Mouse (Mus musculus) ovary, postnatal 36 days (tissue): ENCODE data around the gene 4931428F04Rik.
A peak's percentile ranks its signal among the peaks of the same experiment; 100 is the strongest.
"Not testable (repeated sequence)": the region's sequence is repeated elsewhere in the genome, so short reads cannot be mapped to it uniquely, and the experiment has no call there.

Experiments
- DNase-seq: peaks from one replicate; pipeline ENCODE4 v3.0.0; 2022; ENCODE audit warnings: low spot score, mixed read lengths

4931428F04Rik gene

DNA sequence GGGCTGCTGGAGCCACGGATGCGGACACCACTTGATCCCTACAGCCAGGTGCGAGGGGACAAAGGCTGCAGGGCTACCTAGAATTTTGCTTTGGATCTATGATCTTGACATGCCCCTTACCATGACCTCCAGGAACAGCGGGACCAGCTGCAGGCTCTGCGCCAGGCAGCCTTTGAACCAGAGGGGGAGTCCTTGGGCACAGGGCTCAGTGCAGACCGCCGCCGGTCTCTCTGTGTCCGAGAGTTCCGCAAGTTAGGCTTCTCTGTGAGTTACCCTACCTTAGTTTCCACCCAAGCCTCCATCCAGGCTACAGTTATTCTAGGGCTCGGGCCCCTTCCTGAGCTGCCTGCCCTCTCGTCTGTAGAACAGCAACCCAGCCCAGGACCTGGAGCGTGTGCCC lies 18.0 kb upstream of the 4931428F04Rik start:
- peak; percentile 7 for DNase-seq

DNA sequence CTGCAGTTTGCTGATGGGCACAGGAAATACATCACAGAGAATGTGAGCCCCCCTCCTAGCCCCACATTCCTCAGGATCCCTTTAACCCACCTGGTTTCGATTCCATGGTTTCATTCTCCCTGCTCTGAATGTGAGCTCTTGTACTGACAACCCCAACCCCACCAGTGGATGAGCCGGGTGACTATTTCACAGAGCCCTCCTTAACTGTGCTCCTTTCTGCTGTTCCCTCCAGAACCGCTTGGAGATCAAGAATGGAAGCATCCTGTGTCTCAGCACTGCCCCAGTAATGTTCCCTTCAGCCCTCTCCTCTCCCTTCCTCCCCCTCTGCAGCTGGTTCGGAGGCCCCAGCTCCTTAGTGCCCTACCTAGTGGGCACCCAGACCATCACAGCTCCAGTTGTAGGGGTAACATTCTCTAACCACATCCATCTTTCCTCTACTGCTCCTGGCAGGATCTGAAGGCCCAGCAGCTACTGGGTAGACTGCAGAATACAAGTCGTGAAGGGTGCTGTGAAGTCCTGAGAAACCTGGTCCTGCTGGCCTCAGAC lies 16.6 kb upstream of the 4931428F04Rik start:
- DNase-seq = no peak

DNA sequence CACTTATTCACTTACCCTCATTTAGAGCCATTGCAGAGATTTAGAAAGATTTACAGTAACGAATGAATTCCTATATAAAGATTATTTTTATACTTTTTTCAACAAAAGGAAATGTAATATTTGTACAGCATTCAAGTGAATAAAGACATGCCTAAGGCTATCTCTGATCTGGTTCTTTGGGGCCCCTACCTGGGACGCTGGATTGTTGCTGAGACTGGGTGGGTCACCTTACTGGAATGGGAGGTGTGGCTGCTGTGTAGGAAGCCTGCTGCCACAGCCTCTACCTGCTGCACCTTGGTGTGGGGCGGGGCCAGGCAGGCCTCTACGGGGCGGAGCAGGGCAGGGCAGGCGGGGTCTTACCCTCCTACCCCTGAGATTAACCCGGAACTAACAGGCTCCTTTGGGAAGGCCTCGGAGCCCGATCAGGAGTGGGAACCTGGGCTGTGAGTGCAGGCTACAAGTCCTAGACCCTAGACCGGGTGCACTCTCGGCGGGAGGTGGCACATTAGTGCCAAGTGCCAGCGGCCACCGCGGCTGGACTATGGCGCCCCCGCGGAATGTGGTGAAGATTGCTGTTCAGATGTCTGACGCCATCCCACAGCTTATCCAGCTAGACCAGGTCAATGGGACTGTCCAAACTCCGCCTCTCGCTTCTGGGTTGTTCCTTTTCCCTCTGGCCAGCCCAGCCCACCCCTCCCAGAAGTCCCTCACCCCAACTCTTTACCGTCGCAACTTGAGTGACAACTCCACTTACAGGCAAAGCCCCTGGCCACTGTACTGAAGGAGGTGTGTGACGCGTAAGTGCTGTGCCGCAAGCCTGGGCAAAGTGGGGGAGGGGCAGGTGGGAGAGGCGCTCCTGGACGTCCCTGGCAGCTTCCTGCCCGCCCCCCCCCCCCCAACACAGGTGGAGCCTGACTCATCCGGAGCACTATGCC lies 15.8 kb upstream of the 4931428F04Rik start, which contains the start of gene Elmo3:
Gene Elmo3, plus strand, starts transcription at position 391 of the 935 bp plus-strand sequence.
- peak; percentile 68 for DNase-seq

DNA sequence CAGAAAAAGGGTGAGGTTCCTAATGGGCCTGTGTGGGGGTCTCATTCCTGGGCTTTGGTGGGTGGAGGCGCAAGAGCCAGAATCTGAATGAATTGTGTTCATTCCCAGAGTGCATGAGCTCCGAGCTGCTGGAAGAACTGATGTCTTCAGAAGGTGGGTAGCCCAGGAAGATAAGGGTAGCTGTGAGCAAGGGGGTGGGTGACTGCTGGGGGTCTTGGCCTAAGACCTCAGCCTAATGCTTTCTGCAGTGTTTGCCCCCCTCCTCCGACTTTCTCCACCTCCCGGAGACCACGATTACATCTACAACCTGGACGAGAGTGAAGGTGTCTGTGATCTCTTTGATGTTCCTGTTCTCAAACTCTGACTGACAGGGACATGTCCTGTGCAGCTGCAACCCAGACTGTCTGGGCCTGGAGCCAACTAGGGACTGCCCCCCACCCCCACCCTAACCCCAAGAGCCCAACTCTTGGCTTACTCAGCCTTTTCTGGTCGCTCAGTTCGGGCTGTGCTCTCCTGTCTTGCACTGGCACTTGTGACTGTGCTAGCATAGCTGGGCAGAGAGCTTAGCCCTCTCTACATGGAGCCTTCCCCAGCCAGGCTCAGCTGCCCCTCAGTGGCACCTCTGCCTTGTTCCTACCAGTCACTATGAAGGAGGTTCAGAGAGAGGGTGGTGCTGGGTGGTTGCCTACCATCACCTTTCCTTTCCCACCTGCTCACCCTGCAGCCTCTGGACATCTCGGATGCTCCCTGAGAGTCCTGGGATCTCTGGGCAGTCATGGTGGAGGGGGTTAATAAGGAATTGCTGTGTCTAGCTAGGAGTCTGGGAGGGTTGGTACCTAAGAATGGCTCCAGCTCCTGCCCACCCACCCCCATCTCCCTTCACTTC lies 14.9 kb upstream of the 4931428F04Rik start:
- no peak for DNase-seq

DNA sequence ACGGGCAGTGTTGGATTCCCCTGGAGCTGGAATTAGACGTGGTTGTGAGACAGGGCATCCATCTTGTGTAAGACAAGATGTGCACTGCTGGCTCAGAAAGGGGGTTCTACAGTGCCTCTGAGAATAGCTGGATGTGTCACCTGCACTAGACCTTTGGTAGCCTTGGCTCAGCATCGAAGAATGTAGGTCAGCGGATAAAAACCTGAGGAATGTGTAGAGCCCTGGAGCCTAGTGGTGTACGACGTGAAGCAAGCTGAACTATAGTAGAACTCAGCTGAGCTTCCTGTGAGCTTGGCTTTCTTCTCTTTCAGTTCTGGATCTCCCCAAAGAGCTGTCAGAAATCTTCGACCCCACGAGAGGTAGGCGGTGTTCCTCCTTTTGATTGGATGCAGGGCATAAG lies 14.2 kb upstream of the 4931428F04Rik start:
- no peak for DNase-seq

DNA sequence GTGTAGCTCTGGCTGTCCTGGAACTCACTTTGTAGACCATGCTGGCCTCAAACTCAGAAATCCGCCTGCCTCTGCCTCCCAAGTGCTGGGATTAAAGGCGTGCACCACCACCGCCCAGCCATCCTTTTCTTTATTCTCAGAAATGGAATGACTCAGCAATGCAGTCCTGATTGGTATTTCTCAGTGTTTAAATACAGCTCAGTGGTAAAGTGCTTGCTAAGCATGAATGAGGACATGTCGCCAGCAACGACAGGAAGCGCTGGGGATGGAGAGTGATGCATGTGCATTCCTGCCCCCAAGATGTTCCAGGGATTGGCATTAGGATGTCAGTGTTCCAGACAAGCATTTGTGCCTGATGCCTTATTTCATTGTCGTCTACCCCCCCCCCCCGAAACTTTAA lies 13.7 kb upstream of the 4931428F04Rik start:
- no peak for DNase-seq

DNA sequence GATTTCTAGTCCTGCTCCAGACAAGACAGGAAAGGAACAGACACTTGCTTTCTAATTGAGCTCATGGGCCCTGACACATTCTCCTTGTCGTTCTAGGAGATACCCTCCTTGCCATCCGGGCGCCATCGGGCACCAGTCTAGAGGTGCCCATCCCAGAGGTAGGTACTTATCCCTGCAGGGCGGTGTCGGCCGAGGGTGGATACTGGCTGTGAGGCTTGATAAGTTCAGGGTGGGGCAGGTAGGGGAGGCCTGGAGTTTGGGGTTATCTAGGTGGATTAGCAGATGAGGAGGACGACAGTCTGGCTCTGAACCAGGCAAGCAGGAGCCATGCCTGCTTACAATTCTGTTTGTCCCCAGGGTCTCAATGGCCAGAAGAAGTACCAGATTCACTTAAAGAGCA lies 10.3 kb upstream of the 4931428F04Rik start:
- DNase-seq = no peak

DNA sequence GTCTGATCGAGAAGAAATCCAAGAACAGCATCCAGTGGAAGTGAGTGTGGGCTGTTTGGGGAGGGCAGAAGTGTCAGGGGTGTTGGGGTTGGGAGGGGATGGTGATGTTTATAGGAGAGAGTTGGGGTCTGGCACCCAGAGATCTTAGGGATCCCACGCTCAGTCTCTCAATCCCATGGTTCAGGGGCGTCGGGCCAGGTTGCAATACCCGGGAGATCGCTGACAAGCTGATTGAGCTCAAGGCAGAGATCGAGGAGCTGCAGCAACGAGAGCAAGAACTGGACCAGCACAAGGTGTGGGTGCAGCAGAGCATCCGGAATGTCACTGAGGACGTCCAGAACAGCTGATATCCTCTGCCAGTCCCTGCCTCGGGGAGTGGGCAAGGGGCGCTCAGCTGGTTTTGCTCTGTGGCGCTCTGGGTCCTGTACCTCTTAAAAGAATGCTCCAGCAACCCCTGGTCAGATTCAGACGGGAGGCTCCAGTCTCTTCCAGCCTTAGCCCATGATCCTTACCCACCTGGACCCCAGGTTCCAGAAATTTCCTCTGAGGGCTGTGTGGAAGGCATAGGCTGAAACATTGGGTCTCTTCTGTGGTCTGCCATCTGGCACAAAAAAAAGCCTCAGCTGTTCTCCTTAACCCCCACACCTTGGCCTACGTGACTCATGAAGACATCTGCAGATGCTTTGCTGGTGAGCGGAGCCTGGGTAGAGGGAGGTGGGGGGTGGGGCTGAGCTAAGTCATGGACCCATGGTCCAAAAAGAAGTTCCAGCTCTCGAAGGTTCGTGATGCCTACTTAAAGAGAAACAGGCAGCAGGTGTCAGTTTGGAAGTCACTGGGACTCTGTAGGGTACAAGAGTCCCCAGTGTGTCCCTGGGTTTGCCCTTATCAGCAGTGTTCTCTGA lies 8.9 kb upstream of the 4931428F04Rik start:
- DNase-seq = no peak

DNA sequence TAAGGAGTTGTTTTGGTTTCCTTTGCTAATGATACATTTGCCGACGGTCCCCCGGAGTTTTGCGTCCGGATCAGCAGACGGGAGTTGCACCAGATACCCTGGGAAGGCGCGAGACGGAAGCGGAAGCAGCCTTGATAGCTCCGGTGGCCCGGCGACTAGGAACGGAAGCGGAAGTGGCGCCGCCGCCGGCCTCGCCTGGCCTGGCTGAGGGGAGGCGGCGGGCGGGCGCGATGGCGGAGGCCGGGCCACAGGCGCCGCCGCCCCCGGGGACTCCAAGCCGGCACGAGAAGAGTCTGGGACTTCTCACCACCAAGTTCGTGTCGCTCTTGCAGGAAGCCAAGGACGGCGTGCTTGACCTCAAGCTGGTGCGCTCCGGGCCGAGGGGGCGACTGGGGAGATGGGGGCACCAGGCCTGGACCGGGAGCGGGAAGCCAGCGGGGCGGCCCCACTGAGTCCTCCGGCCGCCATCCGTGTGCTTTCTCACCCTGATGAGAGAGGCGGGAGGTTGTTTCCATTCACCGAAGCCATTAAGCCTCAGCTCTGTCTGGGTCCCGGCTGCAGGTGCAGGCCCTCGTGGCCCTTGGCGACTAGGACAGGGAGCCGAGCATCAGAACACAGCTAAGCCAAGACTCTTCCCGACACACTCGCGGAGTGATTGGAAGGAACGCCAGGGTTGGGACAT lies 8.0 kb upstream of the 4931428F04Rik start, which contains the start of gene E2f4:
Gene E2f4, plus strand, starts transcription at position 153 of the 682 bp plus-strand sequence.
- DNase-seq = peak; percentile 89

DNA sequence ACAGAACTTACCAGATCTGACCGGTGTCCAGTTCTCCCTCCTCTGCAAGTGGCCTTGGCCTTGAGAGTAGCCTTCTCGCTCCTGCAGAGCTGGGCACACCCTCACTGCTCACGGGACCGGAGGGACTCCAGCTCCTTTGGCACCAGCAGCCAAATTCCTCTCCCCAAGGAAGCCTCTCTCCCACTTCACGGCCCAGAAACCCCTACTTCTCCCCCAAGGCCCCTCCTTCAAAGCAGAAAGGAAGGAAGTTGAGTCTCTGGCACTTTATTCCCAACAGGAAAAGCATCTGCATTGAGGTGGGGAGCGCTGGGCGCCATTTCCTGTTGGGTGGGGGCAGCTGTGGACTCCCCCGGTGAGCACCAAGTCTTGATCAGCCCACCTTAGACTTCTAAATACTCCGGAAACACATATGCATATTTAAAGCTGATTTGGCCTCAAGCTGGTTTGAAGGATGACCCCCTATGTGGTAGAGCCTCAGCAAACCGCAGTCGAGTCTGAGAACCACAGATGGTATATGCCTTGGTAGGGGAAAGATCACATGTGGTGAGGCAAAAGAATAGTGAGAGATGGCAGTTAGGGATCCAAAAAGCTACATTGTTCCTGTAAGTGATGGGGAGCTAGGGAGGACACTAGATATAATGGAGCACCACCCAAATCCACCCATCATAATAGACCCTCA lies 6.4 kb upstream of the 4931428F04Rik start, which contains the start of gene Exoc3l:
Gene Exoc3l, minus strand, starts transcription at position 207 of the 679 bp plus-strand sequence.
- peak; percentile 51 for DNase-seq

DNA sequence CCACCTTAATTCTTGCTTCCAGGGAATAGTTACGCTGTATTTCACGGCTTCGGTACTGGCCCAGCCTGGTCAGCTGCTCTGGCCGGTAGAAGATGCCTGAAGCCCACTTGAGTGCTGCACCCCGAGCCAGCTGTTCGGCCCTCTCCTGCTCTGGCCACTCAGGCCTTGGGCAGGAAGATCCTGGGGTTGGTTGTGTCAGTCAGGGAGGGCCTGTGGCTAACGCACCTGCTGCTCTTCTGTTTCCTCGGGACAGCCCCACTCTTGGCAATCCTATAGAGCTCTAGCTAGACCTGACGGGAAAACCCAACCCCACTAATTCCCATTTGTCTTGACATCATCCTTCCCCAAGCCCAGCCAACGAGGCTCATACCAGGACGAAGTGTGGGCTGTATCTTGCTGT lies 5.6 kb upstream of the 4931428F04Rik start:
- DNase-seq = no peak

DNA sequence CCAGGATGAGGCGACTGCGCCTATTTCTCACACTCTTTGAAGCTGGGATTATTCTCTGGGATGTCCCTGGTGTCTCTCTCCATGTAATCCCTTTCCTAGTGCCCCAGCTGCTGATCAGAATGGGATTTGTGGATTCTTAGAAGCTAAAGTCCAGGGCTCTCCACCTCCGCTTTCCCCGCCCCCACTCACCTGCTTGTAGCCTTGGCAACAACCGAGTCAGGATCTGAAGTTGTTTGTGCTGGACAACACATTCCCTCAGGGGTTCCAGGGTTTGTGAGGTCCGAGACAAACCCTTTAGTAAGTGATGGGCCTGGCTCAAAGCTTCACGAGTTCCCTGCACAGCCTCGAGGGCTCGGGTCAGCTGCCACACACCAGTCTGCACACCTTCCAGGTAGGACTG lies 5.1 kb upstream of the 4931428F04Rik start:
- DNase-seq = no peak

DNA sequence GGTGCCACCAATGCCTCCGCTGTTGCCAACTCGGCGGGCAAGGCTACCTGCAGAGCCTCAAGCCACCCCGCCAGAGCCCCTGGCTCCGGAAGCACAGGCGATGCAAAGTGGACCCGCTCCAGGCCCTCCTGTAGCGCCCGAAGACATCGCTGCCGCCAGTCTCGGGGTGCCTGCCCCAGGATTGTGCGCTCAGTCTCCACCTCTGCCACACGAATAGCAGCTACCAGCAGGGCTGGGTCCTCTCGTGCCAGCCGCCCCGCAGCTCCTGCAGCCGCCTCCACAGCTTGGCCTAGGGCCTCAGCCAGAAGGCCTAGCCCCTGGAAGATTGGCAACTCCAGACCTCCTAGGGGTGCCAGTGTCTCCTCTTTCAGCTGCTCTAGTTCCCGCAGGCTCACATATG lies 3.7 kb upstream of the 4931428F04Rik start:
- no peak for DNase-seq

DNA sequence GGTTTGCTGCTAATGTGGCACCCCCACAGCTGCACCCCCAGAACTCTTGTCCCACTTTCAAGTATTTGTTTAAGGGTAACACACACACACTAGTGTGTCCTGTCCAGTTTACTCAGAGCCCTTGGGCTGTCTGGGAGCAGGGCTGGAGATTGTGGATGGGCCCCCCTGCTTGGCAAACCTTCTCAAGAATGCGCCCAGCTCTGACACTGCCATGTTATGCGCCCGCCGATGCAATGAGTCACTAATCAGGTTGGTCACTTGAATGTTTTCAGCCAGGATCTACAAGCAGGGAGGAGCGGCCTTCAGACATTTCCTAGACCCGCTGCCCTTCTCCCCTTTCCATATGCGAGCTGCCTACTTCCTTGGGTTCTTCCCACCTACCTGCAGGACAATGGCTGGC lies 2.8 kb upstream of the 4931428F04Rik start:
- DNase-seq = peak; percentile 3

DNA sequence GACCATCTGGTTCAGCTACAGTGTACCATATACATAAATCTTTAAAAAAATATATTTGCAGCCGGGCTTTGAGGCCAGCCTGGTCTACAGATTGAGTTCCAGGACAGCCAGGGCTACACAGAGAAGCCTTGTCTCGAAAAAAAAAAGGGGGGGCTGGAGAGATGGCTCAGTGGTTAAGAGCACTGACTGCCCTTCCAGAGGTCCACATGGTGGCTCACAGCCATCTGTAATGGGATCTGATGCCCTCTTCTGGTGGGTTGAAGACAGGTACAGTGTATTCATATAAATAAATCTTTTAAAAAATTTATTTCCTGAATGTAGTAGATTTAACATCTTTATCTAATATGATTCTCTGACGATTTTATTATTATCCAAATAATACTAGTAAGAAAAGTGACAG lies 2.1 kb upstream of the 4931428F04Rik start:
- DNase-seq = not testable (repeated sequence)

DNA sequence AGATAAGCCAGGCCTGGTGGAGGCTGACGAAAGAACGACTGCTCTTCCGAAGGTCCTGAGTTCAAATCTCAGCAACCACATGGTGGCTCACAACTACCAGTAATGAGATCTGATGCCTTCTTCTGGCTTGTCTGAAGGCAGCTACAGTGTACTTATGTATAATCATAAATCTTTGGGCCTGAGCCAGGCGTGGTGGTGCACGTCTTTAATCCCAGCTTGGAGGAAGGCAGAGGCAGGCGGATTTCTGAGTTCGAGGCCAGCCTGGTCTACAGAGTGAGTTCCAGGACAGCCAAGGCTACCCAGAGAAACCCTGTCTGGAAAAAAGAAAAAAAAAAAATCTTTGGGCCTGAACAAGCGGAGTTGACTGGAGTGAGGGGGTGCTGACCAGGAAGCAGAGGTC lies 1.7 kb upstream of the 4931428F04Rik start:
- DNase-seq = peak; percentile 4

DNA sequence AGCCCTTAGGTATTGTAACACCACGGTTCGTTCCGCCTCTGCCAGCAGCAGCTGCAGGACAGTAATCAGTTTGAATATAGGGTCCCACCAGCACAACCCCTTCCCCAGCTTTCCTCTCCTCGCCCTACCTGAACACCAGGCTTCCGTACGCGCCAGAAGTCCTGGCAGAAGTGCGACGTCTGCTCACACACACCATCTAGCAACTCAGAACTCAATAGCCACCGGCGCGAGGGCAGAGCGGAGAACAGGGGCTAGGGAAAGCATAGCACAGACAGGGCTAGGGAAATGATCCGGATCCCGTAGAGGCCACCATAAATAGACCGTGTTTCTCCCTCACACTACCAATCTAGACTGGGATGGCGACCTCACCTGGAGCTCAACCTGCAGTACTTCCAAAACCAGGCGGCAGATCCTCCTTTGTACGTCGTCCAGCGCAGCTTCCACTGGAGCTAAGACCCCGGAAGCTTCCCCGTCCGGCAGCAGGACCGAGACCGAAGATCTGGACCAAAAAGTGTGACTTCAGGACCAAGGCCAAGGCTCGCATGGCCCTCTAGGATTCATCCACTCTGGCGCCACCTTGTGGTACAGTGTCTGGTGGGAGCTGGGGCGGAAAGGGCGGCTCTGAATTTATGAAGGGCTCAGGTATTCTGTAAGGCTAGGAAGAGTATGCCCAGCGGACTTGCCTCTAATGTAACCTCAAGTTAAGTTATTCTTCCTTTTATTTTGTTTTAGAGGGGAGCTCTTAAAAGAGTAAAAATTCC lies 1.1 kb upstream of the 4931428F04Rik start:
- DNase-seq = peak; percentile 85

DNA sequence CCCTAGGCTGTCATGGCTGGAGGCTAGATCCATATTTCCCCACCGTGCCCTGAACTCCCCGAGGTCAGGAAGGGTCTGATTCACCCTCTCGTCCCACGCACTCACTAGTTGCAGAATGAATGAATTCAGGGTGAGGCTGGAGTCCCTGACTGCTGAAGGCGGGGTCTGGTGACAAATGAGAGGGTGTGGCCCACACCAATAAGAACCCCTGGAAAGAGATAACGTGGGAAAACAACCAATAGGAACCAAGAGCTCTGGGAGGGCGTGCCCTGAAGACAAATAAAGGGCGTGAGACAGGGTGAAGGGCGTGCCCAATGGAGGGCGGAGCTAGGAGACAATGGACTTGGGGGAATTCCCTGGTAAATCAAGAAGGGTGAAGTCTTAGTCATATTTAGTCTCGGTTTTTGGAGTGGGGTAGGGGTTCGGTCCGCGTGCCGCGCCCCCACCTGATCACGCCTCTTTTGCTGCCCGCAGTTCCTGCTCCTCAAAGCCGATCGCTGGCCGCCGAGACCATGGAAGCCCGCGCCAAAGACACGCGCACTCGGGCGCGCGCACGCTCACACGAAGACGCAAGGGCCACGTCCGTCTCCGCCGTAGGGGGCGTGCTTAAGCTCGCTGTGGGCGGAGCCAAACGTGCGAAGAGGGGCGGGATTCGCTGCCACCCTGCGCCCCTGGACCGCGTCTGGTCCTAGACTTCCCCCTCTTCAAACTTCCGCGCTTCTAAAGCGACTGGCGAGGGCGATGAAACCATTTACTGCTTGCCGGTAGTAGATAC lies 519 bp downstream of the 4931428F04Rik start:
- peak; percentile 93 for DNase-seq
